Mouse (Mus musculus): ENCODE data around the gene Limd1.

Limd1 gene

DNA sequence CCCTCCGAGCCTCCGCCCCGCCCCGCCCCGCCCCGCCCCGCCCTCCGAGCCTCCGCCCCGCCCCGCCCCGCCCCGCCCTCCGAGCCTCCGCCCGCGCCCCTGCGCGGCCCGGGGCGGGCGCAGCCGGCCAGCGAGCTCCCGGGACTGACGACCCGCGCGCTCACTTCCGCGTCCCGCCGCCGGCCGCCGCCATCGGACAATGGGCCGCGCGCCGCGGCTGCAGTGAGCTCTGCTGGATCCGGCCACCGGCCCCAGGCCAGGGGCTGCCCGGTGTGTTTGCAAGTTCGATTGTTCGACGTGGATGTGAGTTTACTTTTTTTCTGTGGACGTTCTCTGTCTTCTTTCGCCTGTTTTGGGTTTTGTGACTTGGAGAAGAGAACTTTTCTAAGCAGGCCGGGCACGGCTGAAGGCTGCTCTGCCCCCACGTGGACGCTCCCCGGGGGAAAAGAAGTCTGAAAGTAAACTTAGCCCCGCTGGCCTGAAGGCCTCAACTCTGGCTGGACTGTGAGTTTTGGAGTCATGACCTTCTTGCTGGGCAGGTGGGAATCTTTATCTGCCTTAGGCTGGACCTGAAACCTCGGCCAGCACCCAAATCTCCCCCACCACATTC, at the start of gene Limd1:
TSS of gene Limd1 (plus strand) at position 121 of the 610 bp plus-strand sequence.
- DNase-seq (ENCODE audit: low spot score in 2 of 2), result peak; percentile 76 to 78

DNA sequence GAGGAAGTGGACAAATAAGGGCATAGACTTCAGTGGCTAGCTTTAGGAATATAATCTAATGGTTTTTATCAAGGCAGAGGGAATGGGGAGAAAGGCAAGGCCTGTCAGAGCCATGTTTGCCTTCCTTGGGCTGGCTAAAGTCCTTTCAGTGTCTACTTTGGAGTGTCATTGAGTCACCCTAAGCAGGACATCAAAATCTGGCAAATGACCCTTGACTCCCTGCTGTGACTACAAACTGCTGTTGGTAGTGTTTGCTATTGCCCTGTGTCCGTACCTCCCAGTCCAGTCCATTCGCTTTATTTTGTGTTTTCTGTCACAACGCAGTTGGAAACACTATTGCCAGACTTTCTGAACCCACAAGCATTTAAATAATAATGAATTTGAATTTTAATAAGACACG, 48.6 kb upstream of the Limd1 start:
- no peak for DNase-seq (ENCODE audit: low spot score in 2 of 2)

- DNase-seq (ENCODE audit: low spot score in 2 of 2), result no peak
Measured at GRCm38 (mm10) chr9:123430973-123431372, 47.5 kb upstream of the Limd1 start.

DNA sequence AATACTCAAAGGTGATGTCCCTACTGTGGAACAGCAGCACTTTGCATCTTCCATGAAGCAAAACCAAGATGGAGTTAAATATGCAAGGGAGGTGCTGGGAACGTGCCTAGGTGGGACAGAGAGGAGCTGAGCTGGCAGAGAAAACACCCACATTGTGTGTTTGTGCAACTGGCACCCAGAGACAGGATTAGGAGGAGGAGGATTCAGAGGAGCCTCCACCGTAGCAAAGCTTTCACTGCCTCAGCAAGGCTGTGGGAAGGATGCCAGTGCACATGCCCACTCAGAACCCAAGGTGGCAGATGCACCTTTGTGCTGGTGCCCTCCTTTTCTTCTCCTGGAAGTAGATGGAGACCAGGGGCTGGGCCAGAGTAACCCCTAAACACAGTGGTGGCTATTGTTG, 40.3 kb upstream of the Limd1 start:
- no peak for DNase-seq (ENCODE audit: low spot score in 2 of 2)

- DNase-seq (ENCODE audit: low spot score in 2 of 2), result no peak
Measured at GRCm38 (mm10) chr9:123440230-123441058, 38.1 kb upstream of the Limd1 start.

- DNase-seq (ENCODE audit: low spot score in 2 of 2), result peak in 1 of 2 experiments; percentile 62
Measured at GRCm38 (mm10) chr9:123447101-123447500, 31.4 kb upstream of the Limd1 start.

DNA sequence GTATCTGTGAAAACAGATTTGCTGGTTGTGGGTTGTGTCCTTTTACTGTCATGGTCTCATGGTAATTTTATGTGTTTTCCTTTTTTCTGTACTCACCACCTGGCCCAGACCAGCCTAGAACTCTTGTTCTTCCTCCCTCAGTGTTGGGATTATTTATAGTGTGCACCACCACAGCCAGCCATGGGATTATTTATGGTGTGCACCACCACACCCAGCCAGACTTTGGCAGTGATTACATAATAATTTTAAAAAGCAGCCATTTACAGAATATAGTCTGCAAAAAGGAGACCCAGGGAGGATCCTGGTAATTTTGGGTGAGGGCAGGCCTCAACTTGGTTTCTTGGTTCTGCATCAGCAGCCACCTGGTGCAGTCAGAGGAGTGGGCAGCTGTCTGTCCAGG, 29.9 kb upstream of the Limd1 start:
- DNase-seq (ENCODE audit: low spot score in 2 of 2), result no peak

- DNase-seq (ENCODE audit: low spot score in 2 of 2), result peak; percentile 60 to 79
Measured at GRCm38 (mm10) chr9:123450174-123450573, 28.3 kb upstream of the Limd1 start.

DNA sequence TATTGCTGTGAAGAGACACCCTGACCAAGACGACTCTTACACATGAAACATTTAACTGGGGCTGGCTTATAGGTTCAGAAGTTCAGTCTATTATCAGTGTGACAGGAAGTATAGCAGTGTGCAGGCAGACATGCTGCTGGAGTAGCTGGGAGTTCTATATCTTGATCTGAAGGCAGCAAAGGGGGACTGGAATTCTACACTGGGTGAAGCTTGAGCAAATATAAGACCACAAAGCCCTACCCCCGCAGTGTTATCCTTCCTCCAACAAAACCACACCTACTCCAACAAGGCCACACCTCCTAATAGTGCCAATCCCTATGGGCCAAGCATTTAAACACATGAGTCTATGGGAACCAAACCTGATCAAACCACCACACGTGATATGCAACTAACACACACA, 26.7 kb upstream of the Limd1 start:
- no peak for DNase-seq (ENCODE audit: low spot score in 2 of 2)

DNA sequence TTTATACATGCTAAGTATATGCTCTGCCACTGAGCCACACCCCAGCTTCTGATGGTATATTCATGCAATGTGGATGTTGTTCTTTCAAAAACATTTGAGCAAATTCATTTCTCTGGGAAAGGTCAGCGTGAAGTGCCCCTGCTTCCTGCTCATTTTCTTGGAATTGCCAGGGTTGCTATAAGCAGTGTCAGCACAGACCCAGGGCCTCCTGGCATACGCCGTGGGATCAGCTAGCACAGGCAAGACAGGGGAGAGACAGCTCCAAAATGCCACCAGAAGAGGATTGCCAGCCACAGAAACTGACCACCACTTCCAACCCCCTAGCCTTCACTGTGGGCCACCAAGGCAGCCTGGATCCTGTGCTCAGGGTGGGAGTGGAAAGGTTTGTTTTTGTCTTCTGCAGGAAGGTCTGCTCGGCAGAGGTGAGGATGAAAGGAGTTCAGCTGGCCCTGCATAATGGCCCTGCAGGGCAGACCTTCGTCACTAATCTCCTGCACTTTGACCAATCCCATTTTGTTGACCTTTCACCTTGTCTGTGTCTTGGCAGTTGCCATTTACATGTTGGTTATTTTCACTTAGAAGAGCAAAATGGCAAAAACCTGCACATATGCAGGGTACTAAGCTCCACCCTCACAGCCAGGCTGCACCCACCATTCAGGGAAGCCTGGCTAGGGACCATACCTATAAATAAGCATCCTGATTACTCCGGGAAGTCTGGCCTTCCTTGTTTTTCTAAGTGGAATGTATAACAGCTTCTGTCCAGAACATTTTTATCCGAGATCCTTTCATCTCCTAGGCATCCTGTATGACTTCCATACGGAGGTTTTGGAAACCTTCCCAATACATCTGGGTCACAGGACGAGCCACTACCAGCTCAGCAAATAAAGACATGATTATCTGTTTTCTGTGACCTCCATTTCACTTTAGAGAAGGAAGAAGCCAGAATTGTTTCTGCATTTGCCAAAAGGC, 21.6 kb upstream of the Limd1 start:
- no peak for DNase-seq (ENCODE audit: low spot score in 2 of 2)

DNA sequence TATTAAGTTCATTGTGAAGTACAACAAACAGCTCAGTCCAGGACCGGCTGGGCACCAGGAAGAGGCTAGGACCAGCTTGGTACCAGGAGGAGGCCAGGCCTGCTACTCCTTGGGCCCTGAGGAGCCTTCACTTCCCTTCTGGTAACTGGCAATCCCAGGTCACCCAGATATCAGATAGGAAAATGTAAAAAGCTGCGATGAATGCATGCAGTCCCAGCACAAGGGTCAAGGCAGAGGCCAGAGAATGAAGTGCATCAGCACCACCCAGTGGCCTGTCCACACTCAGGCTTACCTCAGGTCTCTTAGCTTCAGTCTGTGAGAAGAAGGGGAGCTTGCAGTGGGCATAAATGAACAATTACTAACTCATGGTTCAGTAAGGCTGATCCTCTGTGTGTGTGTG, 20.9 kb upstream of the Limd1 start:
- DNase-seq (ENCODE audit: low spot score in 2 of 2), result no peak

- no peak for DNase-seq (ENCODE audit: low spot score in 2 of 2)
Measured at GRCm38 (mm10) chr9:123467141-123467620, 11.3 kb upstream of the Limd1 start.

DNA sequence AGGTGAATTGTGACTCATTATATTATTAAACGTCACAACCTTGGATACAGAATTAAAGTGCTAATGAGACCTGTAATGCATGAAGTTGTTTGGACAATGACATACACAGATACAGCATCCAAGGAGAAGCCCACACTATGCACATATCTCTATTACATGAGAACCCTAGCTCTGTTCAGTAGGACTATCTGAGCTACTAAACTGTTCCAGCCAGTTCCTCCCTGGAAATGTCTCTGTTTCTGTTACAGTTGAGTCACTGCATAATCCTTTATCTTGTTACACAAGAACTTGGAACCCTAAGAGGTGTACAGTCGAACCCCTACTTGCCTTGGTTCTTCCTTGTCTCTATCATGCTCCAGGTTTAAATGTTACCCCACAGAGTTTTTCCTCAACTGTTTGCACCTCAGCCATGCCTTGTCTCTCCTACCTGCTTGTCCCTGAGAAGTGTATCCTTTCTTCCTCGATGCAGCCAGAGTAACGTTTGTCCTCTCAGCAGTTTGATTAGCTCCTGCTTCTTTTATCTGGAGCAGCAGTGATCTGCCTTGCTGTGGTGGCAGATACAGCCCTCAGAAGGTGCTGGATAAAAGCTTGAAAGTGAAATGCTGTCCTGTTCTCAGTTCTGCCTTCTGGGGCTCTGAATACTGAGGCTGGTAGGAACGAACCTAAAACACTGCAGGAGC, 10.0 kb upstream of the Limd1 start:
- peak in 1 of 2 experiments; percentile 38 for DNase-seq (ENCODE audit: low spot score in 2 of 2)

GRCm38 (mm10) chr9:123469087-123469486, 9.4 kb upstream of the Limd1 start:
- no peak for DNase-seq (ENCODE audit: low spot score in 2 of 2)

DNA sequence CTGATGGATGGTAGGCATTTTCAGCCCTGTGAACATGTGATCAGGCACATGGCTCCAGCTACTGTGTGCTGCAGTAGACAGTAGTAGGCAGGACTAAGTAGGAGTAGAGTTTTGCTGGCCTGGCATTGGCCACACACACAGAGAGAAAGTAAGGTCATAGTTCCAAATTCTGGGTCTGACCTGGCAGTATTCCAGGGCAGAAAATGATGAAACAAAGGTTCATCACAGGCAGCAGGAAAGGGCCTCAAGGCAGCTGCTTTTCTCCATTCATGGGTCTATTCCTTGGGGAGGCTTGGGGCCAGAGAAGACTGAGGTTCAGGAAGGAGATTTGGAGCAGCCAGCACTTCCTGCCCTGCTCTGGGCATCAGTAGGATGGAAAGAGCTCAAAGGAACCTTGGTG, 5.1 kb upstream of the Limd1 start:
- no peak for DNase-seq (ENCODE audit: low spot score in 2 of 2)

DNA sequence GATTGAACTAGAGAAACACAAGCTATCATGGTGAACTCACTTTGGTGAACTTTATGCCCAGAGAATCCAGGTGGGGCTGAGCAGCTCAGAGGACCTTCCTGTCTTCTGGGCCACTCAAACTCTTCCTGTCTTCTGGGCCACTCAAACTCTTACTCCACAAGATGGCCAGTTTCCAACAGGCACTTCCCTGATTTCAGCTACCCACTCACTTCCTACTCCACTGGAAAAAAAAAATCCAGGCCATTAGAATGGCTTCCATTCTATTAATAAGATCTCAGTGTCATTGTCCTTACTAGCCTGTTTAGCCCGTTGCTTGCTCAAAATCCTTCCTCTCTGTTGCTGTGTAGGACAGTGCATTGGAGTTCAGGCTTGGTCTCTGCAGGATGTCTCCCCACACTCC, 2.9 kb upstream of the Limd1 start:
- DNase-seq (ENCODE audit: low spot score in 2 of 2), result no peak

DNA sequence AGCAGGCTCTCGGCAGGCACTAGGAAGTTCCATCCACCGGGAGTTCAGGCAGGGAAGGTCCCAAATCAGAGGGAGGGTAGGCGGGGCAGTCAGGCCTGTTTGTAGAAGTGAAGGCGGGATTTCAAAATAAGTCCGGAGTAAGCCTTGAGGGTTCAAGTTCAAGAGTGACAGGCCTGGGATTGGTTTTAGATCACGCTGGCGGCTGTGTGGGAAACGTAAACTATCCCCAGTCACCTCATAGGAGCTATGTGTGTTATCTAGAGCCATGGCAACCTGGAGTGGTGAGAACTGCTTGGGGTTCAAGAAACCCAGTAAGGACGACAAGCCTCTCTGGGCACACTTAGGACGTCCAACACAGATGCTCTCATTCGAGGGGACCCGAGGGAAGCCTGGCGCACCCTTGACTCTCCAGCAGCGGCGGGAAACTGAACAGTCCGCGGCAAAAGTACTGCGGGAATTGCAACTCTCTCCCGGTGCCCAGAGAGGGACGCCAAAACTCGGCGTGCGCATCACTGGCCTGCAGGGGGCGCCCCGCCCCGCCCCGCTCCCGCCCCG, 398 bp upstream of the Limd1 start:
- DNase-seq (ENCODE audit: low spot score in 2 of 2), result peak in 1 of 2 experiments; percentile 60

GRCm38 (mm10) chr9:123479196-123479669, 727 bp downstream of the Limd1 start:
- DNase-seq (ENCODE audit: low spot score in 2 of 2), result peak in 1 of 2 experiments; percentile 56

- peak; percentile 33 to 68 for DNase-seq (ENCODE audit: low spot score in 2 of 2)
Measured at GRCm38 (mm10) chr9:123479876-123480252, 1.4 kb downstream of the Limd1 start.

GRCm38 (mm10) chr9:123480253-123480921, 1.9 kb downstream of the Limd1 start:
- DNase-seq (ENCODE audit: low spot score in 2 of 2), result peak; percentile 56 to 57

Data from spleen, postnatal 10 days (tissue).